Mouse (Mus musculus): ENCODE data around the gene H1foo.
A peak's percentile ranks its signal among the peaks of the same experiment; 100 is the strongest.

The H1foo gene

GRCm38 (mm10) chr6:115944638-115945037, at the start of gene H1foo:
TSS of gene H1foo (plus strand) at chr6:115944938.
- DNase-seq (ENCODE audit: low read depth, low spot score): no peak

DNA sequence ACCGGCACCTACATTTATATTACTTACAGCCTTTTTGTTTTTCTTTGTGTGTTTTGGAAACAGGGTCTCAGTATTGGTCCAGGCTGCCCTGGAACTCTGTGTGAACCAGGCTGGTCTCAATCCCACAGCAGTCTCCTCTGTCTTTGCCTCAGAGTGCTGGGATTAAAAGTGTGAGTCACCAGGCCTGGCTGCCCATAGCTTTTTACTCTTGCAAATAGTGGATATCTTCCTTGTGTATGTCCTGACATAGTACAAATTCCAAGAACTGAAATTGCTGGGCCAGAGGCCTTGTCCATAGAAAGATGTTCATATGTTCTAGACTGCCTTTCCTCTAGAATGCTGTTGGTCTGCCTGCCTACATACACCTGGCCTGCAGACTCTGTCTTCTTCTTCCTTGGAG, 48.4 kb upstream of the H1foo start:
- DNase-seq (ENCODE audit: low read depth, low spot score): no peak

DNA sequence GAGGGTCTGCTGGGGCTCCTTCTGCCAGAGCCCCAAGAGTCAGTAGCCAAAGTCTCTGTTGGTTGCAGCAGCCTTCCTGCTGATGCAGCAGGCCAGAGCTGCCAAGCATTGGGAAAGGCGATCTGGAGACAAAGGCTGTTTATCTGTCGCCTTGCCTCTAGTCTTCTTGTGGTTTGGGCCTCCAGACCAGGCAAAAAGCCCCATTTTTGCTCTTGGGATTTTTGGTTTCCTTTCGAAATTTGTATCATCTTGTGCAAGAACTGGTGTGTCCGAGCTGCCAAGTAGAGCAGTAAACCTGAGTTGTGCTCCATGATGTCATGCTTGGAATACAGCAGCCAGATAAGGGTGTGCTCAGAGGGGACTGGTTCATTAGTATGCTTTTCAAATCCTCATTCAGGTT, 47.6 kb upstream of the H1foo start:
- no peak for DNase-seq (ENCODE audit: low read depth, low spot score)

DNA sequence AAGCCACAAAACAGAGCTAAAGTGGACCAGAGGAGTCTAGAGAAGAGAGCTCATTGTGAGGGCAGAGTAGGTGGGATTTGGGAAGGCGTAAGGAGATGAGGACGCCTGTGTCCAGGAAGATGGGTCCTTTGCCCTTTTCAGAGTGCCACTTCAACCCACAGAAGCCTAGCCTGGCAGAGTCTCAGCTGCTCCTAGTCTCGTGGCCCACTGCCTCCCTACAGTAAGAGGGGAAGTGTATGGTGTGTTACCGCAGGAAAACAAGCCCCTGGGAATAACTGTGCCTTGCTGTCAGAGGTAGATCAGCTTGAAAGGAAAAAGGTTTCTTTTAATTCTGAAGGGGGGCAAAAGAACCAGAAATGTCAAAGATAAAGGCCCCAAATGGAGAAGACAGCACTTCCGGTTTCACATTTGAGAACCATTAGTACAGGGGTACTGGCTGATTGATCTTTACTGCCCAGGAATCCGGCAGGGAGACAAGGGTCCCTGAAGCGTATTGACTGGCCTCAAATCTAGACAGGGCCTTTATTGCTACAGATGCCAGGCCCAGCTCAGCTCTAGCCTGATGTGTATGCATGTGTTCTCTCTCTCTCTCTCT, 46.7 kb upstream of the H1foo start:
- DNase-seq (ENCODE audit: low read depth, low spot score): no peak

GRCm38 (mm10) chr6:115901062-115901461, 43.7 kb upstream of the H1foo start:
- peak; percentile 48 for DNase-seq (ENCODE audit: low read depth, low spot score)

GRCm38 (mm10) chr6:115901489-115901931, 43.2 kb upstream of the H1foo start:
- DNase-seq (ENCODE audit: low read depth, low spot score): no peak

DNA sequence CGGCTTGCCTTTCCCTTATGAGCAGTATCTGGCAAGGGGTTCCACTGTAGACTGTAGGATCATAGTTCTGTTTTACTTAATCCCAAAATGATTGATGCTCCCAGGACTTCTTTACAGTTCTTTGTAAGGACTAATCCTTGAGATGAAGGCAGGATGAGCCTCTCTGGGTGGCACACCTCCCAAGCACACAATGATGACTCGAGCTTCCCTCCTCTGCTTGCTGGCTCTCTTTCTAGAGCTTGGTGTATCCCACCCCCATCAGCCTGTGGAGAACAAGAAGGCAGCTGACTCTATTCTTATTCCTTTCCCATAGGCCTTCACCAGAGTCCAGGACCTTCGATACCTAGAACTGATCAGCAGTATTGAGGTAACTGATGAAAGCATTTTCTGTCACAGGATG, 42.2 kb upstream of the H1foo start:
- no peak for DNase-seq (ENCODE audit: low read depth, low spot score)

GRCm38 (mm10) chr6:115905568-115905967, 39.2 kb upstream of the H1foo start:
- DNase-seq (ENCODE audit: low read depth, low spot score): no peak

DNA sequence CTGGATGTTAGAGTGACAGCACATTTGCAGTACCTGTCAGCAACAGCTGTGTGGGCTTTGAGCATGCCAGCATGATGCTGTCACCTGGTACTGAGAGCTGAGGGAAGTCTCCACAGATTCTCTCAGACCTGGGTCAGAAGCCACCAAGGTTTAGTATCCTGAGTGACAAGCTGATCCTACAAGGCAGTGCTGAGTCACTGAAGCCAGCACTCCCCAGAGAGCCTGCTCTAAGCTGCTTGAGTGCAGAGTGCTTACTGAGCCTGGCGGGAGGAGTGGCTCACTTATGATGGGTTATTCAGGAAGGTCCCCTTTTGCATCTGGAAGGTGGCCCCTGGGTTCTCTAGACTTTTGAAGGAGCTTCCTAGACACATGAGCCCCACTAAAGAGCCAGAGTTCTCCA, 38.3 kb upstream of the H1foo start:
- no peak for DNase-seq (ENCODE audit: low read depth, low spot score)

- no peak for DNase-seq (ENCODE audit: low read depth, low spot score)
Observed at GRCm38 (mm10) chr6:115906871-115907270, 37.9 kb upstream of the H1foo start.

- no peak for DNase-seq (ENCODE audit: low read depth, low spot score)
Observed at GRCm38 (mm10) chr6:115908421-115908982, 36.2 kb upstream of the H1foo start.

DNA sequence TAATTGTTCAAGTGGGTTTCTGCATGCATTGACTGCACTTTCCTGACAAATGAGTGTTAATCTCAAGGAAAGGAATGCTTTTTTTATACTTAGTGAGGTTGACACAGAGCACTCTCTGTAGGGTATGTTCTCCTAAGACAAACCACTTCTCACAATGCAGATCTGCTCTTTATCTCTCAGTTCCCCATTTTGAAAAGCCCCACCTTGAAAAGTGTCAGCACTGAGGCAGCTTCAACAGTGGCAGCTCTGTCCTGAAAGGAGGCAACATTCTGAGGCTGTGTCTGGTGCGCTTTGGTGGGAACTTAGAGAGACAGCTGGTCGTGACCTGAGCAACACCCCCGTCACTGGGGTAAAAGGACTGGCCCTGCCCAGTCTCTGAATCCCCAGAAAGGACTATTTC, 35.7 kb upstream of the H1foo start:
- no peak for DNase-seq (ENCODE audit: low read depth, low spot score)

- no peak for DNase-seq (ENCODE audit: low read depth, low spot score)
Observed at GRCm38 (mm10) chr6:115909940-115910339, 34.8 kb upstream of the H1foo start.

DNA sequence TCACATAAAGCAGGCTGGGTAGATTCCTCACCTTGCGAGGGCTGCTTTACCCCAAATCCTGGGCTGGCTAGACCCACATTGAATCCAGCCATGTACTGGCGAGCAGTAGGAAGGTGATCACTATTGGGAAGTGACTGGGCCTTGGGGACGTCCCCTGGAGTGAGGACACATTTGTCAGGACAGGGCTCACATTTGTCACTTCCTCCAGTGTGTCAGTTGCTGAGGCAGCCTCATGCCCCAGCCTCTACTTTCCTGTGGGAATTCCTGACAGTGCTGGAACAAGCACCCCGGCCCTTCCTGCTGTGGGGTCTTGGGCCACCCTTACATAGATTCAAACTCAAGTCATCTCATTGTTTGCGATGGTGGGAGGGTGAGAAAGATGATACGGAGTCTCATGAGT, 33.0 kb upstream of the H1foo start:
- DNase-seq (ENCODE audit: low read depth, low spot score): no peak

- DNase-seq (ENCODE audit: low read depth, low spot score): no peak
Observed at GRCm38 (mm10) chr6:115913482-115913881, 31.3 kb upstream of the H1foo start.

GRCm38 (mm10) chr6:115914511-115915202, 30.1 kb upstream of the H1foo start:
- no peak for DNase-seq (ENCODE audit: low read depth, low spot score)

GRCm38 (mm10) chr6:115915601-115916445, 28.9 kb upstream of the H1foo start:
- no peak for DNase-seq (ENCODE audit: low read depth, low spot score)

DNA sequence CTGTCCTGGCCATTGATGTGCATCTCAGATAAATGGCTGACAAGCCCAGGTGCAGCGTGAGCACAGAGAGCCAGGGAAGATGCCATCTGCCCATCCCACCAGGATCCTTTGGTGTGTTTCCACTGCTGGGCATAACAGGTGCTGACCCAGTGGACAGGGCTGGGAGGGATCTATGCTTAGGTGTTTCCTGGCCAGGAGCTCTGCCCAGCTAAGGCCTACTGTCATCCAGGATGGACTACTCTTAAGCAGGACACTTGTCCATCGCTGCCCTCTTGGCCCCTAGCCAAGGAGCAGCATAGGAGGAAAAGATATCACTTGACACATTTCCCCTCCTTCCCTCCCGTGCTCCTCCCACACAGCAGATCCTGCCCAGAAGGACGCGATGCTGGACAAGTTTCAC, 28.1 kb upstream of the H1foo start:
- no peak for DNase-seq (ENCODE audit: low read depth, low spot score)

DNA sequence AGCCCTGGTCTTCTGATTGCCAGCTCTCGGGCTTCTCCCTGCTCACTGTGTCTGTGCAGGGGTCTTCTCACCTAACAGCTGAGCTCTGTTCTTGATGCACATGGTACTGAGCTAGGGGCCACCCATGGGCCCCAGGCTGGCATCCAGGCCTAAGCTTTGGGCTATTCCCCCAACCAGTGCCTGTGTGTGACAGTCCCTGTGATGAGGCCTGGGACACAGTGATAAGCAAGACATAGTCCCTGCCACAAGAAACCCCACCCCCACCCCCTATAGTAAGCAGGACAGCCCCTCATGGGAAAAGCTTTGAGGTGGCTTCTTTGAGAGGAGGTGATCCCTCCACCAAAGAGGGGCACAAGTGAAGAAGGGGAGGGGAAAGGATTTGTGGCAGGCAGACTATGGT, 26.1 kb upstream of the H1foo start:
- no peak for DNase-seq (ENCODE audit: low read depth, low spot score)

GRCm38 (mm10) chr6:115919876-115920275, 24.9 kb upstream of the H1foo start:
- no peak for DNase-seq (ENCODE audit: low read depth, low spot score)

DNA sequence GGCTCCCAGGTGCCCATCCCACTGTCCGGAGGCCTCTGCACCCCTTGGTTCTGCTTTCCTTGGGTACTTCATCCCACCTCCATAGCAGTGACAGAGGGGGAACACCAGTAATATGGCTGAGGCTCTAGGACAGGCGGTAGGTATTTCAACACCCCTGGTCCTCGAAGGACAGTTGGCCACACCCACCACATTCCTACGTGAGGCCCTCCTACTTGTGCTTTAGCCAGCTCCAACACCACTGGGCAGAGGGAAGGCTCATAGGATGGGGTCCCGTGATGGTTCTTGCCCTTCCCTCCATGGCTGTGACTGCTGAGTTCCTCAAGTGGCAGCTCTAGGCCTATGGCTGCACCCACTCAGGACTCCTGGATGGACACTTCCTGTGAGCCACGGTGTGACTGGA, 19.9 kb upstream of the H1foo start:
- DNase-seq (ENCODE audit: low read depth, low spot score): no peak

DNA sequence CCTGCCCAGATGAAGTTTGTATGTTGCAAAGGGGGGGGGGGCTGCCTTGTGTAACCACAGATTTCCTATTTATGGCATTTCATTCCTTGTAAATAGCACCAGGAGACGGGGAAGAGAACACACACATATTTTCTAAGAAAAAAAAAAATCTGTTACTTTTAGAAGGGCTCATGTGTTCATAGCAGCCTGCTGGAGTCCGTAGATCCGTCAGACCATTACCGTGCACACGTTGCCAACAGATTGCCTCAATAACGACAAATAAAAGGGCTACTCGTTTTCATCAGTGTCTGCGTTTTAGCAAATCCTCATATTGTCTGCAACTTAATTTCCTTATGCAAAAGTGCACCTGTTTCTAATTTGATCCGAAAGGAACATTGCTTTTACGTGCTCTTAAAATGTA, 18.3 kb upstream of the H1foo start:
- no peak for DNase-seq (ENCODE audit: low read depth, low spot score)

Data from retina, postnatal 7 days (tissue).